Mouse (Mus musculus) mature B cell (primary cell): Measurements from ENCODE around the gene Six1.

ENCODE experiments used
- in situ Hi-C: fragments of 300-500 bp; cut with MboI; formaldehyde crosslinking; loops from 2 replicates; pipeline ENCODE4 v1.14.3; 2019

Six1 gene

GRCm38 (mm10) chr12:73034901-73035895 is 18.5 kb downstream of the Six1 start:
- in situ Hi-C loops = no loop called here

GRCm38 (mm10) chr12:73032665-73033064 is 21.0 kb downstream of the Six1 start:
- in situ Hi-C loops = no loop called here

- in situ Hi-C loops = no loop called here
Observed at GRCm38 (mm10) chr12:73031315-73031714, 22.4 kb downstream of the Six1 start.

GRCm38 (mm10) chr12:73025490-73025889 is 28.2 kb downstream of the Six1 start:
- in situ Hi-C loops = no loop called here

- in situ Hi-C loops = loop anchor here (25.0 kb wide), 1 partner anchor 491 kb away; no protein-coding TSS in a partner anchor
Observed at GRCm38 (mm10) chr12:73020941-73021340, 32.7 kb downstream of the Six1 start.

GRCm38 (mm10) chr12:73020422-73020821 is 33.3 kb downstream of the Six1 start:
- in situ Hi-C loops = loop anchor here (25.0 kb wide), 1 partner anchor 492 kb away; no protein-coding TSS in a partner anchor

GRCm38 (mm10) chr12:73018838-73019237 is 34.8 kb downstream of the Six1 start:
- in situ Hi-C loops = loop anchor here (25.0 kb wide), 1 partner anchor 493 kb away; no protein-coding TSS in a partner anchor

GRCm38 (mm10) chr12:73016171-73016570 is 37.5 kb downstream of the Six1 start:
- in situ Hi-C loops = loop anchor here (25.0 kb wide), 1 partner anchor 496 kb away; no protein-coding TSS in a partner anchor

GRCm38 (mm10) chr12:73014311-73014710 is 39.4 kb downstream of the Six1 start:
- in situ Hi-C loops = loop anchor here (25.0 kb wide), 1 partner anchor 498 kb away; no protein-coding TSS in a partner anchor

- in situ Hi-C loops = loop anchor here (25.0 kb wide), 1 partner anchor 499 kb away; no protein-coding TSS in a partner anchor
Observed at GRCm38 (mm10) chr12:73012824-73013223, 40.9 kb downstream of the Six1 start.

GRCm38 (mm10) chr12:73012136-73012785 is 41.4 kb downstream of the Six1 start:
- in situ Hi-C loops = loop anchor here (25.0 kb wide), 1 partner anchor 500 kb away; no protein-coding TSS in a partner anchor

- in situ Hi-C loops = loop anchor here (25.0 kb wide), 1 partner anchor 509 kb away; no protein-coding TSS in a partner anchor
Observed at GRCm38 (mm10) chr12:73002903-73003302, 50.8 kb downstream of the Six1 start.

- in situ Hi-C loops = loop anchor here (25.0 kb wide), 1 partner anchor 510 kb away; no protein-coding TSS in a partner anchor
Observed at GRCm38 (mm10) chr12:73002281-73002680, 51.4 kb downstream of the Six1 start.

GRCm38 (mm10) chr12:72998105-72999001 is 55.3 kb downstream of the Six1 start:
- in situ Hi-C loops = no loop called here

GRCm38 (mm10) chr12:72996646-72997045 is 57.0 kb downstream of the Six1 start:
- in situ Hi-C loops = no loop called here
